Mouse (Mus musculus): ENCODE measurements around the gene Tmem117.

- TF ChIP-seq CTCF (IDR thresholded peaks at IDR 0.05; ENCODE audit: borderline replicate concordance, insufficient read depth, low read depth, low read length) (no peak), POLR2A (IDR thresholded peaks at IDR 0.05; ENCODE audit: borderline replicate concordance, insufficient read depth, low read length) (no peak)
Observed at GRCm38 (mm10) chr15:95107246-95107809, 478.3 kb downstream of the Tmem117 start.

All from cerebellum, adult 2 months (tissue).